Mouse (Mus musculus): ENCODE measurements around the gene Efhd1.
A peak's percentile ranks its signal among the peaks of the same experiment; 100 is the strongest.

Gene Efhd1

GRCm38 (mm10) chr1:87264134-87265006 lies at the start of gene Efhd1:
Gene Efhd1 (plus strand): TSS chr1:87264363.
- DNase-seq (ENCODE audit: low spot score in 2 of 2) = peak in 1 of 2 experiments; percentile 35

- DNase-seq (ENCODE audit: low spot score in 2 of 2) = no peak
These were observed 49.4 kb upstream of the Efhd1 start for GRCm38 (mm10) chr1:87214748-87215147.

GRCm38 (mm10) chr1:87217938-87218337 lies 46.2 kb upstream of the Efhd1 start:
- no peak for DNase-seq (ENCODE audit: low spot score in 2 of 2)

GRCm38 (mm10) chr1:87225739-87226138 lies 38.4 kb upstream of the Efhd1 start:
- DNase-seq (ENCODE audit: low spot score in 2 of 2) = no peak

GRCm38 (mm10) chr1:87226409-87227159 lies 37.6 kb upstream of the Efhd1 start:
- DNase-seq (ENCODE audit: low spot score in 2 of 2) = no peak

GRCm38 (mm10) chr1:87227160-87227550 lies 37.0 kb upstream of the Efhd1 start:
- DNase-seq (ENCODE audit: low spot score in 2 of 2) = no peak

- DNase-seq (ENCODE audit: low spot score in 2 of 2) = no peak
These were observed 33.6 kb upstream of the Efhd1 start for GRCm38 (mm10) chr1:87230606-87231005.

GRCm38 (mm10) chr1:87232197-87232596 lies 32.0 kb upstream of the Efhd1 start:
- DNase-seq (ENCODE audit: low spot score in 2 of 2) = no peak

GRCm38 (mm10) chr1:87239056-87239455 lies 25.1 kb upstream of the Efhd1 start:
- no peak for DNase-seq (ENCODE audit: low spot score in 2 of 2)

- no peak for DNase-seq (ENCODE audit: low spot score in 2 of 2)
These were observed 21.1 kb upstream of the Efhd1 start for GRCm38 (mm10) chr1:87243021-87243420.

- DNase-seq (ENCODE audit: low spot score in 2 of 2) = no peak
These were observed 18.7 kb upstream of the Efhd1 start for GRCm38 (mm10) chr1:87245430-87245829.

GRCm38 (mm10) chr1:87245929-87246815 lies 18.0 kb upstream of the Efhd1 start:
- peak; percentile 60 to 78 for DNase-seq (ENCODE audit: low spot score in 2 of 2)

- no peak for DNase-seq (ENCODE audit: low spot score in 2 of 2)
These were observed 12.0 kb upstream of the Efhd1 start for GRCm38 (mm10) chr1:87252040-87252609.

- DNase-seq (ENCODE audit: low spot score in 2 of 2) = no peak
These were observed 9.0 kb upstream of the Efhd1 start for GRCm38 (mm10) chr1:87255173-87255572.

GRCm38 (mm10) chr1:87257691-87258090 lies 6.5 kb upstream of the Efhd1 start:
- DNase-seq (ENCODE audit: low spot score in 2 of 2) = no peak

- peak in 1 of 2 experiments; percentile 23 for DNase-seq (ENCODE audit: low spot score in 2 of 2)
These were observed 5.7 kb upstream of the Efhd1 start for GRCm38 (mm10) chr1:87258484-87258883.

GRCm38 (mm10) chr1:87259316-87259715 lies 4.8 kb upstream of the Efhd1 start:
- no peak for DNase-seq (ENCODE audit: low spot score in 2 of 2)

GRCm38 (mm10) chr1:87263257-87263656 lies 906 bp upstream of the Efhd1 start:
- no peak for DNase-seq (ENCODE audit: low spot score in 2 of 2)

GRCm38 (mm10) chr1:87263796-87264133 lies 398 bp upstream of the Efhd1 start:
- DNase-seq (ENCODE audit: low spot score in 2 of 2) = no peak

GRCm38 (mm10) chr1:87265200-87265599 lies 1.0 kb downstream of the Efhd1 start:
- DNase-seq (ENCODE audit: low spot score in 2 of 2) = no peak

GRCm38 (mm10) chr1:87266296-87267090 lies 2.3 kb downstream of the Efhd1 start:
- DNase-seq (ENCODE audit: low spot score in 2 of 2) = no peak
